Mouse (Mus musculus) small intestine, adult 2 months (tissue): ENCODE measurements around the gene Dip2c. TPM values are rescaled to one million over a fixed set of nuclear protein-coding genes. Genes with fewer than 3 reads are reported as not detected.

Experiments used
- H3K27ac ChIP-seq: fragments of 200-500 bp; 2 replicates; pipeline ENCODE4 v1.5.1; 2012; ENCODE audit warnings: low read depth, low read length, control low read depth, inconsistent platforms; ENCODE audit not compliant: insufficient read depth
- H3K27me3 ChIP-seq: fragments of 200-500 bp; 2 replicates; pipeline ENCODE4 v1.6.1; 2012; ENCODE audit warnings: mild to moderate bottlenecking, moderate library complexity, low read length, inconsistent platforms; ENCODE audit not compliant: control insufficient read depth, insufficient read depth
- H3K36me3 ChIP-seq: fragments of 200-500 bp; 2 replicates; pipeline ENCODE4 v1.6.1; 2012; ENCODE audit warnings: mild to moderate bottlenecking, low read length, control low read depth, inconsistent platforms; ENCODE audit not compliant: control insufficient read depth, insufficient read depth
- H3K4me1 ChIP-seq: fragments of 200-500 bp; 2 replicates; pipeline ENCODE4 v1.6.1; 2012; ENCODE audit warnings: low read length, inconsistent platforms, mixed read lengths; ENCODE audit not compliant: control insufficient read depth, insufficient read depth, insufficient read length
- H3K4me3 ChIP-seq: fragments of 200-500 bp; 2 replicates; pipeline ENCODE4 v1.5.1; 2012; ENCODE audit warnings: low read depth, mild to moderate bottlenecking, control low read depth, inconsistent platforms, low read length, moderate library complexity
- CTCF ChIP-seq: fragments of 200-500 bp; IDR thresholded peaks from 2 replicates; pipeline ENCODE4 v1.5.1; 2012; ENCODE audit warnings: low read depth, mild to moderate bottlenecking, control low read depth, inconsistent platforms, low read length, moderate library complexity, mixed read lengths; ENCODE audit not compliant: insufficient replicate concordance, insufficient read length; ENCODE audit errors: extremely low read depth
- POLR2A ChIP-seq: fragments of 200-500 bp; IDR thresholded peaks from 2 replicates; pipeline ENCODE4 v1.6.1; 2012; ENCODE audit warnings: low read depth, mild to moderate bottlenecking, control low read depth, inconsistent platforms, low read length, moderate library complexity
- WGBS: fragments of 180-500 bp; shearing (Covaris S2); methylation state at CpG from one replicate; pipeline ENCODE4 v1.1.7; 2018; 5-methylcytosine and 5-hydroxymethylcytosine counted together
- polyA plus RNA-seq: library from polyadenylated mRNA; depleted of rRNA; stranded (reverse); fragments of >200 nt; gene quantifications from 2 replicates; pipeline ENCODE4 v1.2.3, GENCODE M21; 2012

The Dip2c gene
- polyA plus RNA-seq, 1 experiment = 2.5 TPM

- H3K27me3 ChIP-seq = no peaks in the 10 kb centered on the region
- no peak overlapping the region for H3K27ac ChIP-seq
- H3K4me1 ChIP-seq = no peaks in the 10 kb centered on the region; the same call in 1 of the 2 replicates
- WGBS = 44% methylated on average over 3 of the region's 3 CpGs
- H3K36me3 ChIP-seq = no peaks in the 10 kb centered on the region
- TF ChIP-seq CTCF = no peak
- no peak for TF ChIP-seq POLR2A
- H3K4me3 ChIP-seq = no peak overlapping the region
Observed at GRCm38 (mm10) chr13:9489696-9490095, 213.4 kb downstream of the Dip2c start.

GRCm38 (mm10) chr13:9494726-9495125 lies 218.4 kb downstream of the Dip2c start:
- H3K27me3 ChIP-seq = no peaks in the 10 kb centered on the region
- WGBS = 52% methylated on average over 21 of the region's 21 CpGs
- H3K4me3 ChIP-seq = peak overlapping the region; percentile 61
- TF ChIP-seq POLR2A = no peak
- TF ChIP-seq CTCF = no peak
- H3K36me3 ChIP-seq = no peaks in the 10 kb centered on the region
- no peak overlapping the region for H3K27ac ChIP-seq
- no peaks in the 10 kb centered on the region; the same call in 1 of the 2 replicates for H3K4me1 ChIP-seq

DNA sequence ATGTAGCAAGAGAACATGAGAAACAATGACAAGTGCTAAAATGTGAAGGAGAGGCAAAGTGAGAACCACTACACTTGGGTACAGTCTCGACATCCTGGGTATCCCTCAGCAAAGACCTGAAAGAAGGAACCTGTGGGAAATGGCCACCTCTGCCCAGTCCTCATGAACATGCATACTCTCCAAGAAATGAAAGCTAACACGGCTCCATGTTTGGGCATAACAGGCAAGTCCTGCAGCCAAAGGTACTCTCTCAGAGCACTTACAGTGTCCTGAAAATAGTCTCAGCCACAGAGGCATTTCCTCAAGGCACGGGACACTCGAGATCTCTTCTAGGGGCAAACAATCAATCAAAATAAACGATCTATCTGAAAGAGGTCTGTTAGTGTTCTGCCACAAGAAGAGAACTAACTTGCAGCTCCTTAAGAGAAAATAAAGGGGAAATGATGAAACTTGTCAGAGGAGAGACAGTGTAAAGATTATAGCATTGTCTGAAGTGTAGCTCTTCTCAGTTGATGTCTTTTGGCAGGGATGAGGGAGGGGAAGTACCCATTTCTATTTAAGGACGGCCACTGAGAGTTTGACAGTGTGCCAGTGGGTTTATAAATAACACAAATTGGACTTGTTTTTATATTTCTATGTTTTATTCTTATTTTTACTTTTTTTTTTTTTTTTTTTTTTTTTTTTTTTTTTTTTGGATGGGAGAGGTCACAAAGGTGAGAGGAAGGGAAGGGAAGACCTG lies 228.0 kb downstream of the Dip2c start:
- no peaks in the 10 kb centered on the region for H3K36me3 ChIP-seq
- no peaks in the 10 kb centered on the region for H3K27me3 ChIP-seq
- TF ChIP-seq POLR2A = no peak
- no peak for TF ChIP-seq CTCF
- WGBS = 57% methylated on average over 6 of the region's 6 CpGs
- H3K4me1 ChIP-seq = no peaks in the 10 kb centered on the region
- H3K4me3 ChIP-seq = no peak overlapping the region
- H3K27ac ChIP-seq = no peak overlapping the region

- H3K27me3 ChIP-seq = no peaks in the 10 kb centered on the region
- H3K27ac ChIP-seq = no peak overlapping the region
- H3K4me1 ChIP-seq = no peaks in the 10 kb centered on the region
- no peaks in the 10 kb centered on the region for H3K36me3 ChIP-seq
- no peak for TF ChIP-seq POLR2A
- no peak for TF ChIP-seq CTCF
- H3K4me3 ChIP-seq = no peak overlapping the region
Observed at GRCm38 (mm10) chr13:9538556-9538955, 262.2 kb downstream of the Dip2c start.

GRCm38 (mm10) chr13:9547698-9548344 lies 271.5 kb downstream of the Dip2c start:
- TF ChIP-seq CTCF (no peak), POLR2A (no peak)
- no peaks in the 10 kb centered on the region for H3K27me3 ChIP-seq
- 13% methylated on average over 9 of the region's 9 CpGs for WGBS

DNA sequence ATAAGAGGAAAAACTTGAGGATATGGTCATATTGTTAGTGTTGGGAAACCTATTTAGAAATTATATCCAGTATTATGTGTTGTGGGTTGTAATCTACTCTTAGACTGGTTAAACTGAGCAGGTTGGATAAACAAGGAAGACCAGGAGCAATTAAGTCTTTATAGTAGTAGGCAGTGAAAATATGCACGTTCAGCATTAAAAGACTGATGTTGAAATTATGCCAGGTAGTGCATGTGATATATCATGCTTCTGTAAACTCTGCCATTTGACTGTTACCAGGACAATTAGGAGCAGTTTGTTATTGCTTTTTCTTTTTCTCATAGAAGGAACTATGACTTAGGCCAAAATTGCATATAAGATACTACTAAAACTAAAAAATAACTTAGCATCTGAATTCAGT lies 285.8 kb downstream of the Dip2c start:
- TF ChIP-seq POLR2A (no peak), CTCF (no peak)
- Histone ChIP-seq H3K27me3 (no peaks in the 10 kb centered on the region), H3K4me1 (no peaks in the 10 kb centered on the region), H3K4me3 (no peak overlapping the region), H3K36me3 (peaks cover 2% of the 10 kb centered on the region; the same call in 1 of the 2 replicates), H3K27ac (no peak overlapping the region)
- WGBS = 38% methylated on average over 1 of the region's 1 CpGs

More at GRCm38 (mm10) chr13:9547698-9548344, 271.5 kb downstream of the Dip2c start:
- H3K27ac ChIP-seq = no peak overlapping the region
- no peak overlapping the region for H3K4me3 ChIP-seq
- H3K4me1 ChIP-seq = peaks cover 5% of the 10 kb centered on the region; the same call in 1 of the 2 replicates
- no peaks in the 10 kb centered on the region for H3K36me3 ChIP-seq

GRCm38 (mm10) chr13:9562921-9563320 lies 286.6 kb downstream of the Dip2c start:
- Histone ChIP-seq H3K27ac (no peak overlapping the region), H3K4me1 (no peaks in the 10 kb centered on the region), H3K4me3 (no peak overlapping the region), H3K36me3 (peaks cover 2% of the 10 kb centered on the region; the same call in 1 of the 2 replicates), H3K27me3 (no peaks in the 10 kb centered on the region)
- TF ChIP-seq POLR2A (no peak), CTCF (peak; percentile 61; the same call in 1 of the 2 replicates)
- WGBS = 39% methylated on average over 2 of the region's 2 CpGs
